Mouse (Mus musculus) cerebellum, postnatal 4 days (tissue): Measurements from ENCODE around the gene Met.

Experiments used
- DNase-seq, 2 experiments: peaks; one replicate each; pipeline ENCODE4 v3.0.0; 2022; ENCODE audit warnings: low spot score in 2 of 2, mixed read lengths in 1 of 2

The Met gene

DNA sequence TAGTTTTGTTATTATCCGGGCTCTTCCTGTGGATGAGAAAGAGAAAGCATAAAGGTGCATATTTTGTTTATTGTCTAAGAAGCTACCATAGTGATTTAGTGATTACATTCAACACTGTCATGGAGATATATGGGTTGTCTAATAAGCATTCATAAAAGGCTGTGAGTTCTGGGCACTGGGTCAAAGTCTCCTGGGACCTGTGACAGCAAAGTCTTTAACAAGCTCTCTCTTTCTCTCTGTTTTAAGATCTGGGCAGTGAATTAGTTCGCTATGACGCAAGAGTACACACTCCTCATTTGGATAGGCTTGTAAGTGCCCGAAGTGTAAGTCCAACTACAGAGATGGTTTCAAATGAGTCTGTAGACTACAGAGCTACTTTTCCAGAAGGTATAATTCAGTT lies 85.2 kb downstream of the Met start:
- DNase-seq, result no peak

DNA sequence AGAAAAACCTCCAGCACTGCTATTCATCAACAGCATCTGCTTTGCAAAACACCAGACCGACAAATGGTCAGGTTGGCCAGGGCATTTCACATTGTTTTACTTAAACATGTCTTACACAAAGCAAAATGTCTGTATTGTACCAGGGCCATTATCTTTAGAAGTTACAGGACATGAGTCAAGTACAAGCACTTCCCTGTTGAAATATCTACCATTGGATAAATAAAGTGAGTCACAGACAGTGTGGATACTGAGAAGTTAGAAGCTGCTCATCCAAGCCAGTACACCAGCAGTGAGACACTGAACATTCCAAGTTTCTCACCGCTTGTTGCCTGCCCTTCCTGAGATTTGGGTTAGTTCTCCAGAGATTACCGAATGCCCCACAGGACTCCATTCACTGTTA lies 86.0 kb downstream of the Met start:
- no peak for DNase-seq

DNA sequence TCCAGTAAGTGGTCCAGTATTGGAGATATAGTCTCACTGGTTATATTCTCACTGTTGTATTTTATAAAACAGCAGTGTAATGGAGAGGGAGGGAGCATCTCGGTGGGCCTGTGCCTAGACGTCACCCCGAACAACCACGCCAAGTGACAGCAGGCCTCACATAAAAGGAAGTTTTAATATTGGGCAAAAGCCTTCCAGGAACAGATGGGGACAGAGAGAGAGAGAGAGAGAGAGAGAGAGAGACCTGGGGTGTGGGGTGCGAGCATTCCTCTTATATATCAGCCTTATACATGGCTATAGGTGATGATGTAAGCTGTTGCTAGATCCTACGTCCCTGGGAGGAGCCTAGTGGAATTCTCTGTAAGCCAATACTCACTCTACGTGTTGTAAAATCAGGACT lies 90.7 kb downstream of the Met start:
- peak in 1 of 2 experiments; percentile 8 for DNase-seq

DNA sequence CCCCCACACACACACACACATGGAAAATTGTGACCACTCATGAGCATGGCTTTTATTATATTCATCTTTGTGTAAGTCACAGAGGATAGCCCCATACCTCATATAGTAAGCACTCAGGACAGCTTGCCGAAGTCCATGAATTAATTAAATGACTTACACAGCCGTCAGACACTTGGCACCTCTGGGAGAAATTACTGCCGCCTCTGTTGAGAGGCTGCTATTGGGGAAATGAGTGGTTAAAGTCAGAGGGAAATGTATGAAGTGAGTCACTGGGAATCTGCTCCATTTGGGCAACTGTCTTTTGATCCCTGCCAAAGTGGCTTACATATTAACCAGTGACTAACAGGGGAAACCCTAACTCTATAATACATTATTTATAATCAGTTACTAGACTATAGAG lies 91.2 kb downstream of the Met start:
- peak in 1 of 2 experiments; percentile 9 for DNase-seq

DNA sequence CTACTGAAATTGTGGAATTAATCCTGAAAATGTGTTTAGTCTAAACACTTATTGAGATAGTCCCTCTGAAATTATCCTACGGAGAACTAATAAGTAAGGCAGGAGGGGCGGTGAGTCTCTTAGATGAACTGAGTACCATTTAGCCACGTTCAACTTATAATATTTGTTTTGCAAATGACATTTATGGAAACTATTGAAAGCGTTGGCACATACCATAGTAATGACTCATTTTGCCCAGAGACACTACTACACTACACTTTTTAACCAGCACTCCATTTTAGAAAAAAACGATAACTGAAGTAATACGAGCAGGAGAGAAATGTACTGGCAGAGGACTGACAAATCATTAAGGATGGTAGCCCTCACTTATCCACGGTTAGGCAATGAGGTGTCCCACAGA lies 92.1 kb downstream of the Met start:
- DNase-seq, result no peak

DNA sequence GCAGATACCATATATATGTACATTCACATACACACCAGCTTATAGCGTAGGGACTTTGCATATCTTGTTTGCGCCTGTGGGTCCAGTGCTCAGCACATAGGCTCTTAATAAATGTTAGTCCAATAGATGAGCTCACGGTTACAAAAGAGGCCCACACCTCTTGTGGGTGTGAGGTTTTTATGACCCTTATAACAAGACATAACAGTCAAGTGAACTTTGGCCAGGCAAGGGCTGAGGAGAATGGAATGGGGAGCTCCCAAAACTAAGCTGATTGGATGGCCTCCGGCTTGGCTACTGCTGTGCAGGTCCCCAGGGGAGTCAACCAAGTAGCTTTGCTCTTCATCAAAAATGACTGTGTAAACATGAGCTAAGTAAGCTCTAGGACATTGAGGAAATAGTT lies 96.1 kb downstream of the Met start:
- no peak for DNase-seq

DNA sequence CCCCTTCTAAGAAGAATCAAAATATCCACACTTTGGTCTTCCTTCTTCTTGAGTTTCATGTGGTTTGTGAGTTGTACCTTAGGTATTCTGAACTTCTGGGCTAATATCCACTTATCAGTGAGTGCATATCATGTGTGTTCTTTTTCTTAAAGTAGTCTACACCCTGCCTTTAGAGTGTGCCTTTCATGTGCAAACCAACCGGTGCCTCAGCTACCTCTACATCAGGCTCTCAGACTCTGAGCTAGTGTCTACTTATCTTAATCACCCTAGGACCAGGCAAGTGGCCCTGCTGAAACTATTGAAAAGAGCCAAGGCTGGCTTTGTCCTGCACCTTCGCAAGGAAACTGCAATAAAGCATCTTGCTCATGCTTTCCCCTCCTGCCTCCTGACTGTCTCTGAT lies 97.7 kb downstream of the Met start:
- DNase-seq, result no peak

DNA sequence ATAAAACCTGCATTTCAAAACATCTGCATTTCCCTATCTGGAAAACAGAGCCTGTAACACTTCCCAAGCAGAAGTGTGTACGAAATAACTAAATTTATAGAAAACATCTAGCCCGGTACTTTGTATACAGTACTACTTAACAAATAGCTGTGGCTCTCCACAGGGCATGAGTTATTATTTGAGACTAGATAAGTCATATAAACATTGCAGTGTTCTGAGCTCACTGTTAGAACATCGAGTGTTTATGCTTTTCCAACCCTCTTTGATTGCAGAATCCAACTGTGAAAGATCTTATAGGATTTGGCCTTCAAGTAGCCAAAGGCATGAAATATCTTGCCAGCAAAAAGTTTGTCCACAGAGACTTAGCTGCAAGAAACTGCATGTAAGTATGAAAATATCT lies 98.3 kb downstream of the Met start:
- no peak for DNase-seq

DNA sequence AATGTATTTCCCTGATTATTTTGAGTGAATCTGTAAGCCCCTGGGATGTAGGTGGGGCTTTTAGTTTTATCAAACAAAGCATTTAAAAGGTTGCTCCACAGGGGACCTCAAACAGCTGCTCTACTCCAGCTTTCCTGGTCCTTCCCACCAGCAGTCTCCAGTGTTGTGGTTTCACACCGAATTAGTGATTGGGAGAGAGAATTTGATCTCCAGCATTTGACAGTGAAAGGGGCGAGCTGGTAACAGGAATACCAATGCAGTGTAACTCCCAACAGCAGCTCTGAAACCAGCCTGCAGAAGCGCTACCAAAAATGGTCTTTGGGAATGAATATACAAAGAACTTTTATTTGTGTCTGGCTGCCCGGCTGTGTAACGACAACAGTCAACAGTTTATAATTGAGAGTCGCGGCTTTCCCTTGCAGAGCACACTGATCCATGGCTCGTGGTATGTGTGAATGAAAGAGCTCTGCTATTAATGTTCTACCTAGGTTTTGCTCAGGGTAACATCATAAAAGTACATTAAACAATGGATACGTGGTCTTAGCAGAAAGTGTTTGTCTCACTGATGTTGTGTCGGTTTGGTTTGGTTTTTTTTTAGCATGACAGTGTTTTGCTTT lies 99.0 kb downstream of the Met start:
- DNase-seq, result no peak

DNA sequence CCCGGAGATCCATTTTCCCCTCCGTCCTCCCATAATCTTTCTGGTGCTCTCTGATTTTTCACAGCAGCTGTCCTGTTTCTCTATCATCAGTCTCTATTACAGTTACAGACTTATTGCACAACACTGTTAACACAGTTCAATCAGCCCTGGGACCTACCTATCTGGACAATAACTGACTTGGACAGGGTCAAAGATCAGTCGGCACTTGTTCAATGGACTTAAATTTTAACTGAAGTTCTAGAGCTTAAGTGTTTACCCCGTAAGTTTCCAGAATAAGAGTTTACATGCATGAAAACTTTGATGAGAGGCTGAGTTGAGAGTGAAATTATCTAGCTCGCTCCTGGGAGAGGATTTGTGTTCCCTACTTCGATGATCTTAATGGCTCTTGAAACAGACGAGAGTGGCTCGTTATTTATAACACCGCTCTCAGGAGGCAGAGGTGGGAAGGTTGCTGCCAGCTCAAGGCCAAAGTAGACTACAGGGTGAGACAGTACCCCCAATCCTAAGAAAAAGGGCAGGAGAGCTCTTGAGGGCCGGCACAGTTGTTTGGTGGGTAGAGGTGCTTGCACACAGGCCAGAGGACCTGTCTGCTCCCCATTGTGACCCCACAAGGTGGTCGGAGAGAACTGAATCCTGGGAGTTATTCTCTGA lies 105.2 kb downstream of the Met start:
- no peak for DNase-seq

DNA sequence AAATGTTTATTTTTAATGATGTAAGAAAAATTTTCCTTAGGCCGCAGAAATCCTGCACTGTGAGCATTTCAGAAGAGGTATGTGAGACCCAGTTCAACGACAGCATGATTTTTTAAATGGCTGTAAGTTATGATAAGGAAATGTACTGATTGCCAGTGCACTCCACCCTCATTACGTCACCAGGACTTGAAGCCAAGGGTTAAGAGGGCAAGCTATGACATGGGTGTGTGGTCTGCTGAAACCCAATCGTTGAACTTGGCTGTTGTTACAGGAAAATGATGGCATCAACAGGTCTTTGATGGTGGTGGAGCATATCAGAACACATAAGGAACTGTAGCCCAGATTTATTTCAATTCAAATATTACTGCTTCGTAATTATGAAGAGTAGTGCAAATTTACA lies 109.6 kb downstream of the Met start:
- no peak for DNase-seq

DNA sequence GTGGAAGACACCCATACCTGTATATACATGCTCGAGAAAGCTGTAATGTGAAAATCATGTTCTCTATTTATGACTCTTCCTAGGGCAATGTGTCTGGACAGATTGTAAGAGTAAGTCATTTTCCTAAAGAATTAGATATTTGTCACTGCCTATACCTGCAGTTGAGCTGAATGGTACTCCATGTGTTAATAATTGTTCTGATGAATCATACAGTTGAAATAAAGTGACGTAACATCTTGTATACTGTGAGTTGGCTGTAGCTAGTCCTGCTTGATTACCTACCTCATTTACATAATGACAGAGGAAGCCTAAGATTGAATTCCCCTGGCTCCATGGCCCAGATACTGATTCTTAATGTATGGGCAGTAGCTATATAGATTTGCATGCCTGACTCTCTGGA lies 110.1 kb downstream of the Met start:
- no peak for DNase-seq

DNA sequence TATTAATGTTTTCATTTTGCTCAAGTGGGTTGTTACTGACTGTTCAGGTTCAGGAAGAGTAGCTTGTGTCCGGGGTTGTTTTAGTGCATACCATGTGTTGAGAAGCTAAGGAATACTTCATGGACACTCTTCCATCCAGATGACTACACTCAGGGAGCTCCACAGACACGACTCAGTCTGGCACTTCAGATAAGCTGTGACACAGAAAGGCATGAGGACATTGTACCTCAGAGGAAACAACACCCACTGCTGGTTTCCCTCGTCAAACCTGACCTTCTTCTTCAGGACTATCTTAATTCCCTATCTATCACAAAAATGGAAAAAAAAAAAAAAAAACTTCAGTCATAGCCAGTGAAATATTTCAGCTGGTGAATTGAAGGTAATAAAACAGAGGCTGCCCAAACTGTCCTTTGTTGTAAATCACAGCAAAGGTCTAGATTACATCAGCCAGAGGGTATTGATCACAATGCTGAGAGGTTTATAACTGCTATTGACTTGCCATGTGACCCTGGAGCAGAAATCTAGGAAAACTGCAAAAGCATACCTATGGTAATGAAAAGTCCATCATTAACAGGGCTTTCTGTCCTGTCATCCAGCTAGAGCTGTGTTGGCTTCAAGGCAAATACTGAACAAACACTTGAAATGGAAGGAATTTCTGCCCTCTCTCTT lies 114.6 kb downstream of the Met start:
- DNase-seq, result no peak

DNA sequence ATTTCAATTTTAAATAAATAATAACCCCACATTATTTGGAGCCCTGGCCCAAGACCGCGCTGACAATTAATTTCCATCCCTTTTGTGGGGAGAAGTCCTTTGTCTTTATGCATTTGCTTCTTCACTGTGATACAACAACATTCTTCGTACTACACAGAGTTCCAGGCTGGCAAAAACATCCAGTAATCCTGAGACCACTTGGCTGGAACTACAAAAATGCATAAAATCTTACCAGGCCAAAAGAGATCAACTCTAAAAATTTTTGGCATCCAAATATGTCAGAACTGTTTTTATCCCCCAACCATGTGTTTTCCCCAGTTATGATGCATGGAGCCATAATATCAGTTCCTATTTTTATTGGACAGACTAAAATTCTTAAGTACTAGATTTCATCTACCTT lies 116.7 kb downstream of the Met start:
- DNase-seq, result no peak

DNA sequence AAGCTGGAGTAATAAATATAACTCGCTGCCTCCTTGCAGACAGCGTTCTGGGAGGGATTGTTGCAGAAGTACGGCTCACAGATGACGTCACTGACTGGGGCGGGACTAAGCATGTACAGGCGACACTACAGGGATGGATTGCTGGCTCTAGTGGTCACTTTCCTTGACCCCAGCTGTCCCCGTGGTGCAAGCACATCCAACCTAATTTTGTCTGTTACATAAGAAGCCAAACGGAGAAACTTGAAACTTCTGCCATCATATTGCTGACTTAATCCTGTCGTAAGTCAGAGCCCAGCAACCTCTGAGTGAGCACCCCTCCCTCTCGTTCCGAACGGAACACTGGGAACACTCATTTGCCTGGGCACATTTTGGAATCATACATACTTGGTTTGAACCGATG lies 120.4 kb downstream of the Met start:
- DNase-seq, result peak in 1 of 2 experiments; percentile 37

DNA sequence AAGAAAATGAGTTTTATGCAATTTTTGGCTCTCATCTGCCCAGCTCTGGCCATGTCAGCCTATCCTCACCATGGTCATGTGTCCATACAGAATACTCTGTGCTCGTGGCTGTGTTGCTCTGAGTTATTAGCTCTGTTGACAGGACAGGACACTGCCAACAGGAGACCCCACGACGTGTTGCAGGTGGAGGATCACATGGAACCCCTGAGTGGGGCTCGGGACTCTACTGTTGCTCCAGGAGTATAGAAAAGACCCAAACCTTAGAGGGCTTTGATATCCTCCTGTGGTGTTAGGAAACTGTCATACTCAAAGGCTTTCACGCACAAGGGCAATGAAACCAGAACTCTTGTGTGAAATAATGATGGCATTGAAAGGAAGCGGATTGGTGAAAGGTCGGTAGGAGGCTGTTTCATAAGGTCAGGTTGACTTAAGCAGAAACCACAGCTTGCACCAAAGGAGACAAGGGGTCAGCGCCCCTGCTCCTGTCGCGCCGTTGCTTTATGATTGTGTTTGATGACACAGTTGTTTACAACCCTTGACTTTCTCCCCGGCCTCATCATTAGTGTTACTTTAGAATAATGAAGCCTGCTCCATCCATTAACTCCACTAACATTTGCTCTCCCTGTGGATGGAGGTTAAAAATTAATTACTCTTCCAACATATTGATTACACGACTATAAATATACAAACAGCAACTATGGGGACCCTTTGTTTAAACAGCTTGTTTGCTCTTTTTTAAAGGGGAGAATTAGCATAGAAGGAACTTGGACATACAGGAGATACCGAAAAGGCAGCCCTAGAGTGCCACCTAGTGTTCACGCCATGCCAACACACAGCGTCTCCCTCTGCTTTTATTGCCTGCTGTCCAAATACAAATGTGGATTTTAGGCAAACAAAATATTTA lies 125.7 kb downstream of the Met start:
- DNase-seq, result peak; percentile 78 to 85

DNA sequence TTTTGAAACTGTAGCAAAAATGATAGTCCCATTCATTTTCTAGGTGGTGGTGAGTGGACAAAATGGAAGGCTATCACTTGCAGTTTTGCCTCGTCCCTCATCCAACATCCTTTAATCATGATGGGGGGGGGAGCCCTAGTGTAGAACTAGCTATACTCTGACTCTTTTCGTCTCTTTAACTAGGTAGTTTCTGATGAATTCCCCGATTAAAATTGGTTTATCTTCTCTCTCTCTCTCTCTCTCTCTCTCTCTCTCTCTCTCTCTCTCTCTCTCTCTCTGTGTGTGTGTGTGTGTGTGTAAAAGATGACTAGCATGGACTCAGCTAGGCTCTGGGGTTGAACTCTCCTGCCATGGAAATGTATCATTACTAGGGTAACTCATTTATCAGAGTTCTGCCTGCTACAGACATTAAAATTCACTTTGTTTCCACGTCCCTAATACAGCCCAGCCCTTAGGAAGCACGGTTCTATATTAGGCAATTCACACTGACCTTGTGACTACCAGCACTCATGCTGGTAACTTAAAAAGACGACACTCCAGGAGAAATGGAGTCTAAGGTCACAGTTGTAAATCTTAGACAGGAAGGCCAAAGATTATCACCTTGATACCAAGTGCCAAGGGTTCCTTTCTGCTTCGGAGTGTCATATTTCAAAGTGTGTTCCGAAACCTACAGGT lies 126.5 kb downstream of the Met start:
- DNase-seq, result no peak

DNA sequence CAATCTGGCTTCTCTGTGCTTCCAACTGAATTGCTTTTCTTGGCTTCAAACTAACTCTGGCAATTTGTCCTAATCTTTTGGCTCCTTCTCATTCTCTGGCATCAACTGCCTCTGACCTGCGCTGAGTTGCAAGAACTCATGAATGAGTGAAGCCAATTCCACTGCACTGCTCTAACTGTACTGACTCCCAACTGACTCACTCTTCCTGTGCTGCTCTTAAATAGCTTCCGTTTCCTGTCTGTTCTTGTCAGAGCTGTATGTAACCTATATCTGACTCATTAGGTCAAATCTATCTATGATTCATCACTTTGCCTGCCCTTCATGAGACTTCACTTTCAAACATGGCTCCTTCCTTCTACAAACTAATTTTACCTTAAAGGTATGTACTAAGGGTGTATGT lies 130.4 kb downstream of the Met start:
- no peak for DNase-seq

DNA sequence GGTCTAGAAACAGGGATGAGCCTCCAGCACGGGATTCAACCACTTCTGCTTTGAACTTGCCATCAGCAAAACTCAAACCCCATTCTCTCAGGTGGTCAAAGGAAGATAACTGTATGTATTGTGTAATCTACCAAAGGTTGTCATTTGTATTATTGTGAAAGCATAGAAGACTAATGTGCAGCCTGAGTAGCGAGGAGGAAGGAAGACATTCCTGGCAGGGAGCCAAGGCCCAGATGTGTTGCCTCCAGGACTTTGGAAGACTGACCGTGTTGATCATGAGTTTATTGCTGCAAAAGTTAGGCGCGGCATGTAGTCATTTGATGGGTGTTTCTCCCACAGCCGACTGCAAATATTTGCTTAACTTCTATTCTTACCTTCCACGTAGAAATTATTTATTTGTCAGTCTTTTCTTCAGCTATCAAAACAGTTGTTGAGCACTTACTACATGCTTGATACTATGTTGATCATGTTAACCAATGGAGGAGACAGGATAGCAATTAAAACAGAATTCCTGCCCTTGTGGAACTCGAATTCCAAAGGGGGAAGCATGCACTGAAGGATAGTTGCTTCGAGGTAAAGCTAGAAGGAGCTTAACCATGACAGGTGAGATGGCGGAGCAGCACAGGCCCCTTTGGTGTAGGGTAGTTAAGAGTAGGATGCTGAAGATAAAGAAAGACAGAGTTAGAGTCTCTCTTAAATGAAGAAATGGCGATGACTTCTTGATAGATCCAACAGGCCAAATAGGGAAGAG lies 132.3 kb downstream of the Met start:
- DNase-seq, result no peak

DNA sequence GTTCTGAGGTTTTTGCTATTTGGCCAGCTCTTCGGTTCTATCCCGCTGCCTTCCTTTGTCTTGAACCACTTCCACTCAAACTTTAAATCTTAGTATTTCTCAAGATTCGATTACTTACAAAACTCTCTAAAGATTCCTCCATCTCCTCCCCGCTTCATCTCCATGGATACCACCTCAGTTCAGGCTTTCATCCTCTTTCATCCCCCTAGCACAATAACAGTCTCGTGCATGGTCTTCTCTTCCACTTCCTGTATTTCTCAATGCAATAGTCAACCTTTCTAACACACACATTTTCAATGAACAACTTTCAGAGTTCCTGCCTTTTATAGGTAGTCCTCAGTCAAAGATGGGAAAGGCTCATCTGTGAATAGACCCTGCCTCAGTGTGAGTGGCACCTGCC lies 135.8 kb downstream of the Met start:
- DNase-seq, result no peak

DNA sequence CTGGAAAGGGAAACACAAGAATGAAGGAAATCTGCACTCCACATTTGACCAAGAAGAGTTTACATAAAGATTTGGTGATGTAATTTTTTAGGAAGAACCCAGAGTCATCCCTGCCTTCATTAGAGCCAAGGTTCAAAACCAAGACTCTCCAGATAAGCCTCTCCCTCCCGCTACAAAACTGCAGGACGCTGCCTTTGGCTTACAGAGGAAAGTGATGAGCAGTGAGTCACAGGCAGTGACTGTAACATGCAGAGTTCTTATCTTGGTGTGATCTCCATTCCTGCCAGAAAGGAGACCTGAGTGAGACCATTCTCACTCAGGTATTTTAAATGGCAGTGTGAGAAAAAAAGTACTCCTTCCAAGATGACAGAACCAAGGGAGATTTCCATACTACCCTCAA lies 137.9 kb downstream of the Met start:
- DNase-seq, result no peak
